Mouse (Mus musculus) myocyte (in vitro differentiated cells): Measurements from ENCODE around the gene Ncs1.

ENCODE experiments used
- CEBPB ChIP-seq: IDR thresholded peaks from 2 replicates; pipeline ENCODE4 v1.6.1; 2011; ENCODE audit warnings: mild to moderate bottlenecking, moderate library complexity; ENCODE audit not compliant: poor library complexity, insufficient read depth, severe bottlenecking
- E2F4 ChIP-seq: IDR thresholded peaks from one replicate; pipeline ENCODE4 v1.6.1; 2011; ENCODE audit warnings: mild to moderate bottlenecking, control low read depth, moderate library complexity; ENCODE audit not compliant: insufficient read depth
- MAX ChIP-seq: IDR thresholded peaks from one replicate; pipeline ENCODE4 v1.6.1; 2011; ENCODE audit warnings: low read depth, mild to moderate bottlenecking, control low read depth
- MYOD1 ChIP-seq, 3 experiments: IDR thresholded peaks; one replicate each; pipeline ENCODE4 v1.6.1; 2011; ENCODE audit warnings: control low read depth in 2 of 3, low read depth in 2 of 3, mild to moderate bottlenecking in 2 of 3, moderate library complexity in 1 of 3; ENCODE audit not compliant: insufficient read length in 2 of 3, control insufficient read depth in 1 of 3
- POLR2A ChIP-seq: IDR thresholded peaks from one replicate; pipeline ENCODE4 v1.6.1; 2011; ENCODE audit warnings: low read depth, mild to moderate bottlenecking, control low read depth, moderate library complexity; ENCODE audit not compliant: insufficient read length
- REST ChIP-seq: IDR thresholded peaks from one replicate; pipeline ENCODE4 v1.6.1; 2011; ENCODE audit warnings: mild to moderate bottlenecking, control low read depth, moderate library complexity; ENCODE audit not compliant: insufficient read depth, insufficient read length
- SRF ChIP-seq: IDR thresholded peaks from one replicate; pipeline ENCODE4 v1.6.1; 2011; ENCODE audit warnings: low read depth; ENCODE audit not compliant: control insufficient read depth, insufficient read length
- TCF3 ChIP-seq: IDR thresholded peaks from one replicate; pipeline ENCODE4 v1.6.1; 2011; ENCODE audit warnings: low read depth, control low read depth; ENCODE audit not compliant: insufficient read length
- USF1 ChIP-seq: IDR thresholded peaks from one replicate; pipeline ENCODE4 v1.6.1; 2011; ENCODE audit warnings: low read depth, mild to moderate bottlenecking, control low read depth, moderate library complexity

- TF ChIP-seq POLR2A: no peak
- TF ChIP-seq SRF: no peak
- no peak for TF ChIP-seq USF1
- TF ChIP-seq MYOD1 (IDR thresholded peaks at IDR 0.05; ENCODE audit: control insufficient read depth in 1 of 3, insufficient read length in 2 of 3, low read depth in 2 of 3): no peak
- no peak for TF ChIP-seq MAX
- TF ChIP-seq CEBPB: no peak
- no peak for TF ChIP-seq E2F4
- no peak for TF ChIP-seq TCF3
- TF ChIP-seq REST: no peak
Observed at GRCm38 (mm10) chr2:31201851-31202250, 43.8 kb upstream of the Ncs1 start.
